Mouse (Mus musculus) spleen, adult 2 months (tissue): ENCODE measurements around the gene Naa11.

Experiments used
- CTCF ChIP-seq: fragments of 200-500 bp; IDR thresholded peaks from 2 replicates; pipeline ENCODE4 v1.5.1; 2011; ENCODE audit warnings: mild to moderate bottlenecking, inconsistent platforms; ENCODE audit not compliant: insufficient read depth, insufficient read length, insufficient replicate concordance; ENCODE audit errors: extremely low read depth
- POLR2A ChIP-seq: fragments of 200-500 bp; IDR thresholded peaks from 2 replicates; pipeline ENCODE4 v1.6.1; 2011; ENCODE audit warnings: low read depth, low read length, inconsistent platforms

DNA sequence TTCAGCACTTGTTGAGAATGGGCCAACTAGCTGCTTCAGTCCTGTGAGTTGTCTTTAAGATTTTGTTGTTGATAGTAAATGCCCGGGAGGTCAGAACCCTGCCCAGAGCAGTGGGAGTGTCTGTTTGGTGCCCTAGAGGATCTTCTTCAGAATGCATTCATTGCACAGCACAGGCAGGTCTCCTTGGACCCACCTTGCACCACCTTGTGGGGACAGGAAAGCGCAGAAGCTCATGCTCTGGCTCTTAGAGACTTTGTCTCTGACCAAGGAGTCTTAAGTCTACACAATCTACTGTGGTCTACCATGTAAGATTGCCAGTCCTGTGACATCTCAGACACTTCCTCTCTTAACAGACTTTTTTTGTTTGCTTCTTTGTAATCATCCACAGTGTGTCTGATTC, 25.0 kb upstream of the Naa11 start:
- no peak for TF ChIP-seq CTCF
- no peak for TF ChIP-seq POLR2A
